Mouse (Mus musculus): ENCODE results near the gene Myo18a. TPM values are rescaled to one million over a fixed set of nuclear protein-coding genes. Genes with fewer than 3 reads are reported as not detected.

Myo18a gene
- polyA plus RNA-seq, 1 experiment from 2014 or later: 45.4 TPM

DNA sequence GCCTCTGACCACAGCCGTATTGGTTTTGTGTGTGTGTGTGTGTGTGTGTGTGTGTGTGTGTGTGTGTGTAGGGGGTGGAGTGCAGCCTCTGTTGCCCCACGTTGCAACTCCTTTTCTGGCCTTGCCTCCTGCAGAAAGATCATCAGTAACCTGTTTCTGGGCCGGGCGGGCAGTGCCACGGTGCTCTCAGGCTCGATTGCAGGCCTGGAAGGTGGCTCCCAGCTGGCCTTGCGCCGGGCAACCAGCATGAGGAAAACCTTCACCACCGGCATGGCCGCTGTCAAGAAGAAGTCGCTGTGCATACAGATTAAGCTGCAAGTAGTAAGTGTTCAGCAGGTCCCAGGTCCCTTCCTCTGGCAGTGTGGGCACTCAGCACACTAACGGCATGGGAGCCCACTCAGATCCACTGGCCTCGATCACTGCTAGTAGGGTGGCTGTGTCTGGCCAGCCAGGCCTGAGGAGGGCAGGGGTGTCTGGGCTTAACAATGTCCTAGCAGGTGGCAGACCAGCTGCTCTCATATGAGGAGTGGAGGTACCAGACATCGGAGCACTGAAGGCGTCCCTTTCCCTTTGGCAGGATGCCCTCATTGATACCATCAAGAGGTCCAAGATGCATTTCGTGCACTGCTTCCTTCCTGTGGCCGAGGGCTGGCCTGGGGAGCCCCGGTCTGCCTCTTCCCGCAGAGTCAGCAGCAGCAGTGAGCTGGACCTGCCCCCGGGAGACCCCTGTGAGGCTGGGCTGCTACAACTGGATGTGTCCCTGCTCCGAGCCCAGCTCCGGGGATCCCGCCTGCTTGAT is 66.2 kb downstream of the Myo18a start:
- Histone ChIP-seq H3K36me3 (peaks cover 69% of the 10 kb centered on the region), H3K4me2 (no peak overlapping the region), H3K27me3 (peaks cover 29% of the 10 kb centered on the region), H3K4me3 (no peak overlapping the region), H3K27ac (peak overlapping the region; percentile 44), H3K9me3 (no peaks in the 10 kb centered on the region), H3K9ac (peak overlapping the region; percentile 53), H3K4me1 (replicated peaks) (peaks cover 48% of the 10 kb centered on the region)
- no peak for ATAC-seq (ENCODE audit: low FRiP score)
- WGBS: 72% methylated on average over 23 of the region's 23 CpGs

DNA sequence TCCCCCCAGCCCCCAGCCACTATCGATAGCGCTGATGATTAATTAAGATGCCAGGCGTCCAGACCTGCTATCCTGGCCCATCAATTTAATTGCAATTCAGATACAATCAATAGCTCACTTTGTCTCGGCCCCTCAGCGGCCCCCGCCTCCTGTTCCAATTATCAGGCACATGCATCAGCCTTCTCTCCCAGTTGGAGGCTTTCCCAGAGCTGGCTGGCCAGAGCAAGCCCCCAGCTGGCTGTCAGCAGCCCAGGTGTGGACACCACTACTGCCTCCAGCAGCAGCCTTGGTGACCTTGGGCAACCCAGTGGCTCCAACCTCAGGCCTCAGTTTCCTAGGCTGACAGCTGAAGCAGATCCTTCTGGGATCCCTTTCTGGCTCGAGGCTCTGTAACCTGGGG is 67.8 kb downstream of the Myo18a start:
- no peak for ATAC-seq (ENCODE audit: low FRiP score)
- Histone ChIP-seq H3K4me3 (no peak overlapping the region), H3K9me3 (0 out of 2 replicates have a peak, but pooled peaks cover 3% of the 10 kb centered on the region), H3K4me2 (no peak overlapping the region), H3K27ac (peak overlapping the region; percentile 69), H3K4me1 (replicated peaks) (peaks cover 49% of the 10 kb centered on the region), H3K27me3 (peaks cover 20% of the 10 kb centered on the region), H3K36me3 (peaks cover 73% of the 10 kb centered on the region), H3K9ac (peak overlapping the region; percentile 49; the same call in 1 of the 2 replicates)
- WGBS: 27% methylated on average over 7 of the region's 7 CpGs

DNA sequence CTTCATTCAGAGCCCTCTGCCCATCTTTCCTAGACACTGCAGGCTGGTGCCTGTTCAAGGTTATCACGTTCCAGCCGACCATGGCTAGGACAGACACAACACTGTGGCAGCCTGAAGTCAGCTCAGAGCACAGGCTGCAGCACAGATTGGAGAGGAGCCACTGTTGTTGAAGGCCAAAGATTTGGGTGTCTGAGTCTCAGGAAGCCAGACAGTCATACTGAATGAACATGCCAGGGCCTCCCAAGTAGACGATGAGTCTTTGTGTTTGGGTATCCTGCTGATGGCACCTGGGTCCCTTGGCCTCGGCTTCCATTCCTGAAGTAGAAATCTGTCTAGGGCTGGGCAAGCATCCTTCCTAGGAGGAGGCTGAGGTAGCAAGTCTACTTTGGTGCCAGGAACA is 69.5 kb downstream of the Myo18a start:
- Histone ChIP-seq H3K4me2 (no peak overlapping the region), H3K9me3 (0 out of 2 replicates have a peak, but pooled peaks cover 3% of the 10 kb centered on the region), H3K27me3 (peaks cover 20% of the 10 kb centered on the region), H3K4me1 (replicated peaks) (peaks cover 38% of the 10 kb centered on the region), H3K9ac (no peak overlapping the region), H3K36me3 (peaks cover 88% of the 10 kb centered on the region), H3K27ac (no peak overlapping the region), H3K4me3 (no peak overlapping the region)
- 90% methylated on average over 4 of the region's 4 CpGs for WGBS
- ATAC-seq (ENCODE audit: low FRiP score): no peak

DNA sequence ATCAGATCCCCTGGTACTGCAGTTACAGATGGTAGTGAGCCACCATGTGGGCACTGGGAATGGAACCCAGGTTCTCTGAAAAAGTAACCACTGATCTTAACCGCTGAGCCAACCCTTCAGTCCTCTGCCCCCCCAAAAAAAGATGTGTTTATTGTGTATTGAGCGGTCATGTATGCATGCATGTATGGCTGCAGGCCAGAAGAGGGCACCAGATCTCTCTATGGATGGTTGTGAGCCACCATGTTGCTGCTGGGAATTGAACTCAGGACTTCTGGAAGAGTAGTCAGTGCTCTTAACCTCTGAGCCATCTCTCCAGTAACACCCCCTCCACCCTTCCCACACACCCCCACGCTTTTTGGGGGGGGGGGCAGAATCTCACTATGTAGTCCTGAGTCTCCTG is 72.1 kb downstream of the Myo18a start:
- peaks cover 16% of the 10 kb centered on the region; the same call in 1 of the 2 replicates for H3K27me3 ChIP-seq
- no peak overlapping the region for H3K27ac ChIP-seq
- WGBS: 80% methylated on average over 3 of the region's 3 CpGs
- 0 out of 2 replicates have a peak, but pooled peaks cover 3% of the 10 kb centered on the region for H3K9me3 ChIP-seq
- no peak overlapping the region for H3K4me3 ChIP-seq
- no peak overlapping the region for H3K4me2 ChIP-seq
- ATAC-seq (ENCODE audit: low FRiP score): no peak
- H3K36me3 ChIP-seq: peaks cover 87% of the 10 kb centered on the region
- H3K4me1 ChIP-seq (replicated peaks): peaks cover 24% of the 10 kb centered on the region
- H3K9ac ChIP-seq: no peak overlapping the region

DNA sequence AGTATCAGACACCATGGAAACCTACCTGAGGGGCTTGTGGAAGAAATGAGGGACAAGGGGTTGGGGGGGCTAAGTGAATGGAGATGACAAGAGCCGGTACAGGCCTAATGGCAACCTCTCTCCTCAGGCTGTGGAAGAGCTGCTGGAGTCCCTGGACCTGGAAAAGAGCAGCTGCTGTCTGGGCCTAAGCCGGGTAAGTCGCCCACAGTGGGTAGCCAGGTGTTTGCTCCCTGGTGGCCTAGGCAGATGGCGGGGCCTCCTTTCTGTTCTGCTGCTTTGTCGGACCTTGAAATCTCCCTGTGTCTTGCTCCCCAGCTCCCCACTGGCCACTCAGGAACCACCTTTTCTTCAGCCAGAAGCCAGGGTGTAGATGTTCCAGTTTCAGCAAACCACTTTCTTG is 73.2 kb downstream of the Myo18a start:
- H3K27ac ChIP-seq: no peak overlapping the region
- H3K4me1 ChIP-seq (replicated peaks): peaks cover 23% of the 10 kb centered on the region
- peaks cover 16% of the 10 kb centered on the region; the same call in 1 of the 2 replicates for H3K27me3 ChIP-seq
- H3K36me3 ChIP-seq: peaks cover 90% of the 10 kb centered on the region
- ATAC-seq (ENCODE audit: low FRiP score): no peak
- 63% methylated on average over 5 of the region's 5 CpGs for WGBS
- H3K4me3 ChIP-seq: no peak overlapping the region
- 0 out of 2 replicates have a peak, but pooled peaks cover 3% of the 10 kb centered on the region for H3K9me3 ChIP-seq
- H3K9ac ChIP-seq: peak overlapping the region; percentile 35; the same call in 1 of the 2 replicates
- H3K4me2 ChIP-seq: no peak overlapping the region

DNA sequence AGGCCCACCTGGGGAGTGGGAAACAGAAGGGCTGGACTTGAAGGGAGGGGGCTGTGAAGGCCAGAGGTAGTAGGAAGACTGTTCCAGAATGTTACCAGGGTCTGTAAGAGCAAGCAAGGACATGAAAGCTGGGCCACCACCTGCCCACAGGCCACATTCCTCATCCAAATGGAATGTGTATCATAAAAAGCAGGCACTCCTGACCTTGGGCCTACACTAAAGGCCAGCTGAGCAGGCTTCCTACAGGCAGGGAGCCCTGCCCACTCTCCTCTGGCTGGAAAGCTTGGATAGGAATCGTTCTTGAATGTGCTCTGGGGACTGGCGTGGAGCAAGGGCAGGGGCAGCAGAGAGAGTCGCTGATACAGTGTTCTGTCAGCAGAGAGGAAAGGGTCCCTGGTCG is 73.7 kb downstream of the Myo18a start:
- 0 out of 2 replicates have a peak, but pooled peaks cover 3% of the 10 kb centered on the region for H3K9me3 ChIP-seq
- no peak for ATAC-seq (ENCODE audit: low FRiP score)
- H3K27me3 ChIP-seq: peaks cover 16% of the 10 kb centered on the region; the same call in 1 of the 2 replicates
- peak overlapping the region; percentile 35; the same call in 1 of the 2 replicates for H3K9ac ChIP-seq
- peaks cover 92% of the 10 kb centered on the region for H3K36me3 ChIP-seq
- H3K4me3 ChIP-seq: no peak overlapping the region
- WGBS: 56% methylated on average over 4 of the region's 4 CpGs
- no peak overlapping the region for H3K4me2 ChIP-seq
- H3K27ac ChIP-seq: 0 out of 2 replicates have a peak overlapping the region, but pooled peaks have one; percentile 52
- H3K4me1 ChIP-seq (replicated peaks): peaks cover 28% of the 10 kb centered on the region

DNA sequence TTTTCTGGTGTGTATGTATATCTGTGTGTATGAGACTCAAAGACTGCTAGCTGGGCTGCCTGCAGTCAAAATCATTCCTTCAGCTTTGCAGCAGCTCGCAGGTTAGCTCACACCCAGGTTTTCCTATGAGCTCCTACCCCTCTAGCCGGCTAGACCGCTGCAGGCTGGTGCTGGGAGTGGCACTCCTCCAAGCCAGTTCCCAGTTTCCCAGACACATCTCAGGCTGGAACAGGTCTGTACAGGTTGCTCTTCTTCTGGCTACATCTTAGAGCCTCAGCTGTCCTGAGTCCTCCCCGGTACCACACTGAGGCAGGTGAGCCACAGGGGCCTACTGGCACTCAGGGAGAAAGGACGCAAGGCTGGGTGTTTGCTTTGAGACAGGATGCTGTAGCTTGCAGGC is 74.8 kb downstream of the Myo18a start:
- 0 out of 2 replicates have a peak, but pooled peaks cover 3% of the 10 kb centered on the region for H3K9me3 ChIP-seq
- no peak overlapping the region; the same call in 1 of the 2 replicates for H3K9ac ChIP-seq
- H3K4me1 ChIP-seq (replicated peaks): peaks cover 30% of the 10 kb centered on the region
- no peak overlapping the region for H3K4me3 ChIP-seq
- H3K4me2 ChIP-seq: no peak overlapping the region
- 87% methylated on average over 5 of the region's 5 CpGs for WGBS
- no peak for ATAC-seq (ENCODE audit: low FRiP score)
- peaks cover 95% of the 10 kb centered on the region for H3K36me3 ChIP-seq
- no peak overlapping the region for H3K27ac ChIP-seq
- peaks cover 9% of the 10 kb centered on the region; the same call in 1 of the 2 replicates for H3K27me3 ChIP-seq

DNA sequence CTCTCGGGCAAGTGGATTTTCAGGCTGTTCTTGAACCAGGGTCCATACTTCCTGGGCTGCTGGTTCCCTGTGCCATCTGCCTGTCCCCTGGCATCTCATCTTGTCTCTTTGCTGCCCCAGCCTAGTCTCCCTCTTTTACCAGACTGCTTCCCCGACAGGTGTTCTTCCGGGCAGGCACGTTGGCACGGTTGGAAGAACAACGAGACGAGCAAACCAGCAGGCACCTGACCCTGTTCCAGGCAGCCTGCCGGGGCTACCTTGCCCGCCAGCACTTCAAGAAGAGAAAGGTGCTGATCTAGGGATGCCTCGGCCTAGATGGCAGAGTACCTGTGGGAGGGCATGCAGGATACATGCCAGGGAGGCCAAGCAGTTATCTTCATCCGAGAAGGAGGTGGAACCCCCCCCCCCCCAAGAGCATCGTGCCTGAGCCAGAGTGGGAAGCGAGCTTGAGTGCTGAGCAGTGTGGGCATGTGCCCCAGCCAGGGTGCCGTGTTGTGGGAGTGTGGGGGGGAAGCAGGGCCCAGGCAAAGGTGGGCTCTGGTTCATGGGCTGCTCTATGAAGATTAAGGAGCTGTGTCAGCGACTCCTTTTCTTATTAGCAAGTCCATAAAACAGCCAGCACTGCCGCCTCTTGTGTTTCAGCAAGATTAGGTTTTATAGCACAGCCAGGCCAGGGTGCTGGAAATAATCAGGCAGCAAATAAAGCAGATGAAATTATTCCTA is 77.6 kb downstream of the Myo18a start:
- WGBS: 77% methylated on average over 16 of the region's 16 CpGs
- Histone ChIP-seq H3K27me3 (peaks cover 7% of the 10 kb centered on the region), H3K27ac (peak overlapping the region; percentile 83), H3K4me3 (no peak overlapping the region), H3K36me3 (peaks cover 90% of the 10 kb centered on the region), H3K4me1 (replicated peaks) (peaks cover 43% of the 10 kb centered on the region), H3K9me3 (no peaks in the 10 kb centered on the region), H3K9ac (no peak overlapping the region), H3K4me2 (no peak overlapping the region)
- no peak for ATAC-seq (ENCODE audit: low FRiP score)

DNA sequence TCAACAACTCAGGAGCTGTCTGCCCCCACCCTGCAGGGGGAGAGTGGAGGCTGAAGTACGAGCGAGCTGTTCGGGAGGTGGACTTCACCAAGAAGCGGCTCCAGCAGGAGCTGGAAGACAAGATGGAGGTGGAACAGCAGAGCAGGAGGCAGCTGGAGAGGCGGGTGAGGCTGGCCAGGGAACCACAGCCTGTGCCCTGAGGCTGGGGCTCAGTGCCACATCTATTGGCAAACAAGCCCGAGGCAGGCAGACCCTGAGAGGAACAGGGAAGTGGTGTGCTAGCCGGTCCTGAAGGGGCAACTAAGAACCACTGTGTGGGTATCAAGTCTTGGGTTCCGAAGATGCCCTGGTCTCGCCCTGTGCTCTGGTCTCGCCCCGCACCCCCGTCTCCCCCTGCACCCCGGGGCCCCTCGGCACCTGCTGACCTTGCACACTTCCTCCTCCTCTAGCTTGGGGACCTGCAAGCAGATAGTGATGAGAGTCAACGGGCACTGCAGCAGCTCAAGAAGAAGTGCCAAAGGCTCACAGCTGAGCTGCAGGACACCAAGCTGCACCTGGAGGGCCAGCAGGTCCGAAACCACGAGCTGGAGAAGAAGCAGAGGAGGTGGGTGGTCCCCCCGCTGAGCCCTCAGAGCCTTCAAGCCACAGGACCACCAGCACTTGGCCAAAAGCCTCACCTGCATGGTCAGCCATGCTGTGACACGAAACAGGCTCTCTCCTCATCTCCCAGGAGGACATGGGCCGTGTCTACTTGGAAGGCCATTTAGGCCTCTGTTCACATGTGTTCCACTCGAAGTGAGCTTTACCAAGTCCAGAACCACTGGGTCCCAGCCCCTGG is 80.2 kb downstream of the Myo18a start:
- Histone ChIP-seq H3K27me3 (peaks cover 15% of the 10 kb centered on the region), H3K9me3 (no peaks in the 10 kb centered on the region), H3K9ac (no peak overlapping the region), H3K4me3 (no peak overlapping the region), H3K4me2 (no peak overlapping the region), H3K36me3 (peaks cover 90% of the 10 kb centered on the region), H3K4me1 (replicated peaks) (peaks cover 52% of the 10 kb centered on the region), H3K27ac (peak overlapping the region; percentile 62)
- 89% methylated on average over 21 of the region's 21 CpGs for WGBS
- ATAC-seq (ENCODE audit: low FRiP score): no peak

DNA sequence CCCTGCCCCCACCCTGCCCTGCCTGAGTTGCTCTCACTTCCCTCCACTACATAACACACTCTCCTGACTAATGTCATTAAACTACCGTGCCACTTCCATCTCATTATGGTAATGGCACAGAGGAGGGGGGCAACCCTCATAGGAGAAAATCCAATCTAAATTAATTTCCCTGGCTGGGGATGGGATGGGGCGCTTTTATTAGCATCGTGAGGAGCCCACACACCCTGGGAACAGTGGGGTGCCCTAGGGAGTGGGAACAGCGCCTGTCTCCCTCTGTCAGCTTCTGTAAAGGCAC is 80.8 kb downstream of the Myo18a start:
- Histone ChIP-seq H3K27me3 (peaks cover 15% of the 10 kb centered on the region), H3K36me3 (peaks cover 85% of the 10 kb centered on the region), H3K27ac (peak overlapping the region; percentile 82), H3K9ac (0 out of 2 replicates have a peak overlapping the region, but pooled peaks have one; percentile 49), H3K4me1 (replicated peaks) (peaks cover 58% of the 10 kb centered on the region), H3K9me3 (no peaks in the 10 kb centered on the region), H3K4me3 (no peak overlapping the region), H3K4me2 (no peak overlapping the region)
- WGBS: 32% methylated on average over 4 of the region's 4 CpGs
- ATAC-seq (ENCODE audit: low FRiP score): peak; percentile 54; the same call in 1 of the 2 replicates

DNA sequence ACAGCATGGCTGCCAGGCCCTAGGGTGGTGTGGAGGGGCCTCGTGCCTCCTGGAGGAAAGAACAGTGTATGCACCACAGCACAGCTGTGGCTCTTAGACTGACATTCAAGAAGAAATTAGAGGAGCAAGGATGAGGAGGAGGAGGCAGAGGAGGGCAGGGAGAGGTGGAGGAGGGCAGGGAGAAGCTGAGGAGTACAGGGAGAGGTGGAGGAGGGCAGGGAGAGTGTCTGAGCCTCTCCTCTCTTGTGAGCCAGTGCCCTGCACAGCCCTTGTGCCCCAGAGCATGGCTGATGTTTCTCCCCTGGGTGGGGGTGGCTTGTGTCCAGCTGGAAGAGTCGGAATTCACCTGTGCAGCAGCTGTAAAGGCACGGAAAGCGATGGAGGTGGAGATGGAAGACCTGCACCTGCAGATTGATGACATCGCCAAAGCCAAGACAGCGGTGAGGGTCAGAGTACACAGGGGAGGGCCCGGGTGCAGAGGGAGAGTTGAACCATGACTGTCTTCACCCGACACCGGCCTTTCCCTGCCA is 84.6 kb downstream of the Myo18a start:
- Histone ChIP-seq H3K27me3 (peaks cover 15% of the 10 kb centered on the region), H3K4me2 (no peak overlapping the region), H3K4me3 (no peak overlapping the region), H3K4me1 (replicated peaks) (peaks cover 75% of the 10 kb centered on the region), H3K27ac (peak overlapping the region; percentile 75), H3K36me3 (peaks cover 81% of the 10 kb centered on the region), H3K9me3 (no peaks in the 10 kb centered on the region), H3K9ac (peak overlapping the region; percentile 64)
- WGBS: 60% methylated on average over 9 of the region's 9 CpGs
- ATAC-seq (ENCODE audit: low FRiP score): no peak
